Mouse (Mus musculus) liver, embryonic 11.5 days (tissue): Measurements from ENCODE around the gene Gm45021. TPM values are rescaled to one million over a fixed set of nuclear protein-coding genes. Genes with fewer than 3 reads are reported as not detected.
A peak's percentile ranks its signal among the peaks of the same experiment; 100 is the strongest.

Source experiments
- ATAC-seq: fragments of 200-750 bp; cut with Nextera tagmentation; replicated peaks from 2 replicates; pipeline ENCODE4 v1.8.0; 2017; ENCODE audit warnings: moderate number of reproducible peaks, mild to moderate bottlenecking, moderate TSS enrichment, moderate library complexity; ENCODE audit not compliant: low FRiP score
- DNase-seq: peaks from one replicate; pipeline ENCODE4 v3.0.0-alpha.2; 2017; ENCODE audit warnings: low spot score
- H3K27ac ChIP-seq: fragments of 300-500 bp; sonication (generic); 2 replicates; pipeline ENCODE4 v1.5.1; 2014; ENCODE audit warnings: mild to moderate bottlenecking, low read depth, low read length, control low read depth
- H3K27me3 ChIP-seq: fragments of 300-500 bp; sonication (generic); replicated peaks from 2 replicates; pipeline ENCODE4 v1.6.1; 2014; ENCODE audit warnings: low read length, mixed read lengths; ENCODE audit not compliant: control insufficient read depth, insufficient read depth
- H3K36me3 ChIP-seq: fragments of 300-500 bp; sonication (generic); 2 replicates; pipeline ENCODE4 v1.6.1; 2014; ENCODE audit warnings: mild to moderate bottlenecking, low read length, moderate library complexity, mixed read lengths; ENCODE audit not compliant: control insufficient read depth, insufficient read depth
- H3K4me1 ChIP-seq: fragments of 300-500 bp; sonication (generic); replicated peaks from 2 replicates; pipeline ENCODE4 v1.6.1; 2014; ENCODE audit warnings: low read length, mixed read lengths; ENCODE audit not compliant: control insufficient read depth, insufficient read depth
- H3K4me2 ChIP-seq: fragments of 300-500 bp; sonication (generic); 2 replicates; pipeline ENCODE4 v1.6.1; 2014; ENCODE audit warnings: mild to moderate bottlenecking, control low read depth, moderate library complexity
- H3K4me3 ChIP-seq: fragments of 300-500 bp; sonication (generic); 2 replicates; pipeline ENCODE4 v1.5.1; 2014; ENCODE audit warnings: low read depth, low read length, control low read depth
- H3K9ac ChIP-seq: fragments of 300-500 bp; sonication (generic); 2 replicates; pipeline ENCODE4 v1.6.1; 2014; ENCODE audit warnings: low read depth, low read length, control low read depth
- H3K9me3 ChIP-seq: fragments of 300-500 bp; sonication (generic); 2 replicates; pipeline ENCODE4 v1.6.1; 2016; ENCODE audit warnings: low read length, inconsistent platforms, mixed read lengths; ENCODE audit not compliant: control insufficient read depth
- WGBS: fragments of 180-500 bp; shearing (Covaris S2); extraction: QIAGEN DNeasy Blood & Tissue Kit; methylation state at CpG from one replicate; pipeline ENCODE4 v1.1.7; 2014; 5-methylcytosine and 5-hydroxymethylcytosine counted together
- polyA plus RNA-seq: library from polyadenylated mRNA; unstranded; fragments of >200 nt; fragmentation: Nextera tagmentation; extraction: Ambion mirVana; gene quantifications from 2 replicates; pipeline ENCODE4 v1.2.1, GENCODE M21; 2014

The Gm45021 gene
- polyA plus RNA-seq, 1 experiment from 2014 or later, result not detected

GRCm38 (mm10) chr6:48597233-48597625, 7.8 kb downstream of the Gm45021 start:
- Histone ChIP-seq H3K27me3 (no peaks in the 10 kb centered on the region), H3K36me3 (peaks cover 31% of the 10 kb centered on the region), H3K4me3 (no peak overlapping the region), H3K27ac (no peak overlapping the region), H3K4me2 (no peak overlapping the region), H3K9ac (no peak overlapping the region), H3K4me1 (peaks cover 12% of the 10 kb centered on the region), H3K9me3 (peaks cover 10% of the 10 kb centered on the region)
- DNase-seq, result no peak
- 91% methylated on average over 27 of the region's 27 CpGs for WGBS
- ATAC-seq, result no peak

- DNase-seq (no peak), ATAC-seq (no peak)
- Histone ChIP-seq H3K9ac (no peak overlapping the region), H3K4me2 (no peak overlapping the region), H3K36me3 (peaks cover 29% of the 10 kb centered on the region), H3K27ac (no peak overlapping the region), H3K4me1 (peaks cover 8% of the 10 kb centered on the region), H3K9me3 (peaks cover 10% of the 10 kb centered on the region), H3K27me3 (no peaks in the 10 kb centered on the region), H3K4me3 (no peak overlapping the region)
- 79% methylated on average over 1 of the region's 1 CpGs for WGBS
Measured at GRCm38 (mm10) chr6:48600594-48600993, 11.2 kb downstream of the Gm45021 start.

GRCm38 (mm10) chr6:48601271-48602079, 12.1 kb downstream of the Gm45021 start, which contains the start of gene Zfp775:
TSS of gene Zfp775 (plus strand) at chr6:48602063.
- DNase-seq, result peak; percentile 94
- peaks cover 7% of the 10 kb centered on the region for H3K9me3 ChIP-seq
- H3K4me3 ChIP-seq, result peak within 1 kb of the TSS; percentile 75
- H3K27ac ChIP-seq, result peak within 1 kb of the TSS; percentile 69
- peak within 1 kb of the TSS; percentile 97 for H3K4me2 ChIP-seq
- H3K9ac ChIP-seq, result peak within 1 kb of the TSS; percentile 76
- 5% methylated on average over 42 of the region's 42 CpGs for WGBS
- ATAC-seq, result peak; percentile 99
- H3K27me3 ChIP-seq, result no peaks in the 10 kb centered on the region
- peaks cover 23% of the 10 kb centered on the region for H3K36me3 ChIP-seq
- peaks cover 8% of the 10 kb centered on the region for H3K4me1 ChIP-seq

GRCm38 (mm10) chr6:48602080-48602741, 12.8 kb downstream of the Gm45021 start:
- peaks cover 15% of the 10 kb centered on the region for H3K36me3 ChIP-seq
- peak overlapping the region; percentile 76 for H3K9ac ChIP-seq
- ATAC-seq (peak; percentile 72), DNase-seq (no peak)
- peaks cover under 1% of the 10 kb centered on the region for H3K9me3 ChIP-seq
- peak overlapping the region; percentile 75 for H3K4me3 ChIP-seq
- 2% methylated on average over 28 of the region's 28 CpGs for WGBS
- peaks cover 8% of the 10 kb centered on the region for H3K4me1 ChIP-seq
- peak overlapping the region; percentile 69 for H3K27ac ChIP-seq
- H3K27me3 ChIP-seq, result no peaks in the 10 kb centered on the region
- H3K4me2 ChIP-seq, result peak overlapping the region; percentile 97

DNA sequence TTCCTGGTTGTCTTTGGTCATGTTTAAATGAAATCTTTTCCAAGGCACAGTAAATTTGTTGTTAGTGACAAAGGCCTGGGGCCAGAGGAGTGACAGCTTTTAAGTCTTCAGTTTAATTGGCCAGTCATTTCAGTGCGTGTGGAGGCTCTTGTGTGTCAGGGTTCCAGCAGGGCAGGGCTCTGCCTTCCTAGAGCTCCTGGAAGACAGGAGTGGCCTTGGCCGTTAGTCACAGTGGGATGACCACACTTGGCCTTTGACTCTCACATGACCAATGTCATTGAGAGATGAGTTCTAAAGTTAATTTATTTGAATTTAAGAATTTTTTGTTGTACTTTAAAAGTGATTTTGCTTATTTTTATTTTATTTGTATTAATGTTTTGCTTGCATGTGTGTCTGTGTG, 18.7 kb downstream of the Gm45021 start:
- no peak for DNase-seq
- Histone ChIP-seq H3K36me3 (no peaks in the 10 kb centered on the region), H3K4me2 (no peak overlapping the region), H3K27ac (no peak overlapping the region), H3K9me3 (no peaks in the 10 kb centered on the region), H3K9ac (no peak overlapping the region), H3K4me1 (no peaks in the 10 kb centered on the region), H3K27me3 (no peaks in the 10 kb centered on the region), H3K4me3 (no peak overlapping the region)
- WGBS, result 72% methylated on average over 2 of the region's 2 CpGs
- ATAC-seq, result no peak

DNA sequence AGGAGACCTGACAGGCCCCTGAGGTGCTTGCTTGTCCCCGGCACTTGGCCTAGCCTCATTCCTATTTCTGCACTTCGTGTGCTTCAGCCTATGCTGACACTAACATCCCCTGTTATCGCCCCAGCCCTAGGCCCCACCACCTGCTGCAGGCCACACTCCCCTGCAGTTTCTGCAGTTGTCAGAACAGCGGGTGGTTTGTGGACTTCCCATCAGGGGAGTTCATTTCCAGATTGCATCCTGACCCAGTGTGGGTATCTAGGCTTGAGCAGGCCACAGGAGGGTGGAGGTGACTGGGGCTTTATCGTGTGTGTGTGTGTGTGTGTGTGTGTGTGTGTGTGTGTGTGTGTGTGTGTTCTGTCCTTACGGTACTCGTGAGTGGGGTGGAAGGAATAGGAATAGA, 20.1 kb downstream of the Gm45021 start:
- H3K9ac ChIP-seq, result no peak overlapping the region

GRCm38 (mm10) chr6:48610657-48611056, 21.2 kb downstream of the Gm45021 start:
- no peak for DNase-seq
- WGBS, result 82% methylated on average over 3 of the region's 3 CpGs
- Histone ChIP-seq H3K4me2 (no peak overlapping the region), H3K9me3 (no peaks in the 10 kb centered on the region), H3K9ac (no peak overlapping the region), H3K36me3 (peaks cover 4% of the 10 kb centered on the region; the same call in 1 of the 2 replicates), H3K4me1 (no peaks in the 10 kb centered on the region), H3K27ac (no peak overlapping the region), H3K27me3 (no peaks in the 10 kb centered on the region), H3K4me3 (no peak overlapping the region)
- ATAC-seq, result no peak

More for the DNA sequence above, 20.1 kb downstream of the Gm45021 start:
- no peaks in the 10 kb centered on the region for H3K27me3 ChIP-seq
- ATAC-seq, result peak; percentile 57
- H3K9me3 ChIP-seq, result no peaks in the 10 kb centered on the region
- no peak overlapping the region for H3K4me3 ChIP-seq
- H3K27ac ChIP-seq, result no peak overlapping the region
- H3K36me3 ChIP-seq, result peaks cover 4% of the 10 kb centered on the region; the same call in 1 of the 2 replicates
- DNase-seq, result no peak
- H3K4me2 ChIP-seq, result no peak overlapping the region
- 55% methylated on average over 7 of the region's 7 CpGs for WGBS
- no peaks in the 10 kb centered on the region for H3K4me1 ChIP-seq

DNA sequence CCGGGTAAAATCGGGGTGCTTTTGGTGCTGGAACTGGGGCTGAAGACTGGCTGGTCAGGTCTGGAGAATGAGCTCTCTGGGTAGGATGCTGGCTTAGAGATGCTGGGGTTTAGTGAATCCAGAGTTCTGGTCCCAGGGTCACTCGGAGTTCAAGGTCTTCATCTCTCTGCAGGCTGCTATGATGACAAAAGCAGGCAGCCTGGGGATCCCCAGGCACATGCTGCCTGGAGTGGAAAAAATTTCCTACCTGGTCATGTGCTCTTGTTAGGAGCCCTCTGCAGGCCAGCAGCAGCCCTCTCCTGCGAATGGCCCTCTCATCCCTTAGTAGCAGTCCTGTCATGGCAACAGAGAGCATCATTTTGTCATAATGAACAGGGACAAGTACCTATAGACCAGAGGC, 24.1 kb downstream of the Gm45021 start:
- Histone ChIP-seq H3K27me3 (no peaks in the 10 kb centered on the region), H3K9me3 (no peaks in the 10 kb centered on the region), H3K27ac (no peak overlapping the region), H3K4me1 (no peaks in the 10 kb centered on the region), H3K9ac (no peak overlapping the region), H3K36me3 (peaks cover 4% of the 10 kb centered on the region; the same call in 1 of the 2 replicates), H3K4me3 (no peak overlapping the region), H3K4me2 (no peak overlapping the region)
- ATAC-seq (no peak), DNase-seq (no peak)
- WGBS, result 83% methylated on average over 4 of the region's 4 CpGs
